Mouse (Mus musculus): ENCODE data around the gene Gga1. TPM values are rescaled to one million over a fixed set of nuclear protein-coding genes. Genes with fewer than 3 reads are reported as not detected.

Gene Gga1
- 154 and 180 TPM in 2 replicates for polyA plus RNA-seq (2012)

DNA sequence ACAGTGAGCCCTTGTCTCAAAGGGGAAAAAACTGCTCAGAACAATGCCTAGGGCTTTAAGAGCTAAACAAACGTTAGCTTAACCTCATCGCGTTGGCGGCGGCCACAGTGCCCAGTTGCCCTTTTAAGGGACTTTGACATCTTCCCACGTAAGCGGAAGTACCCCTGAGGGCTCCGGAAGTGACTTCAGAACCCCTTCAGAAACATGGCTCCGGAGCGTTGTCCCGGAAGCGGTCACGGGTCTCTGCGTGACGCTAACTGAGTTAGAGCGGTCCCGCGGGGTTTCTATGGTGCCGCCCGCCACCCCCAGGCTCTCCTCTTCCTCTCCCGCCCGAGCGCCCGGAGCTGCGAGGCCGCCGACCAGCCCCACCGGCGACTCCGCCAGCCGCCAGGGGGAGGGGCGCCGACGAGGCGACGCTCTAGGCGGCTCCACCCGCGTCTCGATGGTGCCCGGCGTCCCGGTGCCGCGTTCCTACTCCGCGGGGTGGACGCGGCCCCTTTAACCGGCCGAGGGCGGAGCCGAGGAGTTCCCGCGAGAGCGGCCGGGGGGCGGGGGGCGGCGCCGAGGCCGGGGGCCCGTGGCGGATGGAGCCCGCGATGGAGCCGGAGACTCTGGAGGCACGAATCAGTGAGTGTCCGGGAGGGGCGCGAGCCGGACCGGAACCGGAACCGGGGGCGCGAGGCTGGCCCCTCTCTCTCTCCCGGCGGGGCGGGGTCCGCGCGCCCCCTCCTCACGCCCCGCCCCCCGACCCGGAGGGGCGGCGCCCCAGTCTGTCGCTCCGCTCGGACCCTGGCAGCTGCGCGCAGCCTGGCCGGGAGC is at the start of gene Gga1:
Gga1 (plus strand) TSS at position 200 of the 819 bp plus-strand sequence.
- TF ChIP-seq GATA1 (IDR thresholded peaks at IDR 0.05; ENCODE audit: low read length): no peak

DNA sequence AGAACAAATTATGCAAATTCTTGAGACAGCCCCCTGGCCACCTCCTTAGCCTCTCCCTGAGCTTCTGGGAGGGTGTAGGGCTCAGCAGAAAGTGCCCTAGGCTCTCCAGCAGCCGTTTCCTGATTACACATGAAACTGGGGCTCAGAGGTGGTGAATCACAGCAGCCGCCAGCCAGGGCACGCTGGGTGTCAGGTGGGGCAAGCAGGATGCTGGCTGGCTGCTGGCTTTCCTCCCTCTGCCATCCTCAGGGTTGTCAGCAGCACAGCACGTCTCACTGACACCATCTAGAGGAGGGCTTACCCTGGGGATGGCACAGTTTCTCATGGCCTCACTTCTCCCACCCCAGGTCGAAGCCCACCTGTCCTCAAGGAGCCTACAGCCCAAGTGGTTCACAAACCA is 48.7 kb upstream of the Gga1 start:
- no peak for TF ChIP-seq GATA1 (IDR thresholded peaks at IDR 0.05; ENCODE audit: low read length)

DNA sequence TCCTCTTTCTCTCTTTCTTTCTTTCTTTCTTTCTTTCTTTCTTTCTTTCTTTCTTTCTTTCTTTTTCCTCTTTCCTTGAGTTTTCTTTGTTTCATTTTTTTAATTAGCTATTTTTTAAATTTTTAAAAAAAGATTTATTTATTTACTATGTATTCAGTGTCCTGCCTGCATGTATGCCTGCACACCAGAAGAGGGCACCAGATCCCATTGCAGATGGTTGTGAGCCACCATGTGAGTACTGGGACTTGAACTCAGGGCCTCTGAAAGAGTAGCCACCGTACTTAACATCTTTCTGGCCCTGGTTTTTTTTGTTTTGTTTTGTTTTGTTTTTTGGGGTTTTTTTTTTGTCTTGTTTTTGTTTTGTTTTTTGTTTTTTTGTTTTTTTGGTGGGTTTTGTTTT is 47.4 kb upstream of the Gga1 start:
- no peak for TF ChIP-seq GATA1 (IDR thresholded peaks at IDR 0.05; ENCODE audit: low read length)

DNA sequence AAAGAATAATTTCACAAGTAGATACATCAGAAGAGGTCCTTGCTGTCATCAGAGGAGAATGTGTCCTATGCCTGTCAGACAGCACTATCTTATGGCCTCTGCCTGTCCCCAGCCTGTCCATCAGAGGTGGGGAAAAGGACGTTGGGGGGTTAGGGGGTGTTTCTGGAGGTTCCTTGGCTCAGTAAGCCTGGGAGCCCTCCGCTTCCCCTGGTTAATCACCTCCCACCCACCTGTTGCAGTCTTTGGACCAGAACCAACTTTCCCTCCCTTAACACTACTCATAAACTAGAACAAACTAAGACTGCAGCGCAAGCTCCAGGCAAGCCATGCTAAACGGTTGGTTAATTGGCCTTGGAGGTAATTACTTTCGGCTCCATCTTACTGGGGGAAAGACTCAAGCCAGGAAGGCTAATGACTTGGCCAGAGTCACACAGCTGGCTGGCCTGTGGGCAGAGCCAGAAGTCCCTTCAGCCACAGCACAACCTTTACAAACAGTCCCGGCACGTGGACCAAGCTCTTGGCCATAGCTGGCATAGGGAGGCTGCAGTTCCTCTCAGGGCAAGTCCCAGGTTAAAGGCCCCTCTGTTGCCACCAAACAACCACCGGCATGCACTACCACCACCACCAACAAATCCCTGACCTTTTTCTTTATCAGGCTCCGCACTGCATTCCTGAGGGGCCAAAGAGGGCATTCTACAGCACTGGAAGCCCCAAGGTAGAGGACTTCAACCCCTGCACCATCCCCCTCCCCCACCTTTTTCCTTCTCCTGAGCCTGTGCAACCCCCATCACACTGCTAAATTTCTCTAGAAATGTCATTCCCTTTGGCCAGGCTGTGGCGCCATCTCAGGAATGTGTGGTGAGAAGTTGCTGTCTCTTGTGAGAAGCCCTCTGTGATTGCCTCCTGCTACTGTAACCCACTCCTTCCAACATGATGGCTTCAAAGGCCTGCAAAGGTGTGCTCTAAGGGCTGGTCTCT is 46.0 kb upstream of the Gga1 start:
- no peak for TF ChIP-seq GATA1 (IDR thresholded peaks at IDR 0.05; ENCODE audit: low read length)

DNA sequence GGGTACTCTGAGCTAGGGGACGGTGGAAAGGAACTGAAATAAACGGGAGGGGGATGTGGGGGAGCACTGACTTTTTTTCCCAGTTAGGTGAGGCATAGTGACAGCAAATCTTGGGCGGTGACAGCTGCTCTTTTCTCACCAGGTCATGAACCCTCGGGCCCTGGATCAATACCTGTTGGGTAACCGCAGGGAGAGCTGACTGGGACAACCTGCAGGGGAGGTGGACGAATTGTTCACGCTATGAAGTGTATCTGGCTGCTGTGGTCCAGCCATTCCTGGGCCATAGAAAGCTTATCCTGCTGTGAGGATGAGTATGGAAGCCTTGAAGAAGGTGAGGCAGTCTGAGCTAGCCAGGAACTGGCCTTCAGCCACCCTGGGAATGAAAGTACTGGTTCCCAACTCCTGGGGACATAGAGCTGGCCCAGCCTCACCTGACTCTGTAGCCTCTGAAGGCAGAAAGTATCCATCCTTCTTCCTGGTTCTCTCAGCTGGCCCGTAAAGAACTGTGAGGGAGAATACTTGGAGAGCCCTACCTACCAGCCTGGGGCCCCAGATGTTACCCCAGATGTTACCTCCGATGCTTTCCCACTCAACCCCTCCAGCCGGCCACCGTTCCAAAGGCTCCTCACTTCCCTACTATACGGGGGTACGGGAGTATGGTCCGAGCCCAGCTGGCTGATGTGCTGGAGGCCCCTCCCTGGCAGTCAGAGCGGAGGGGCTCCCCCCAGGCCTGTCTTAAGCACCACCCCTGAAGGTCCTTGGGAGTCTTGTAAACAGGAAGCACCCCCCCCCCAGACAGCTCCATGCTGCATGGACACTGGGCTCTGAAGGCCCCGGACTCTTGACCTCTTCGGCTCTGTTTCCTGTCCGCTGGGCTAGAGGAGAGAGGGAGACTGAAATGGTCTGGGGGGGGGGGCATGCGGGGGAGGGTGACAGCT is 45.0 kb upstream of the Gga1 start:
- no peak for TF ChIP-seq GATA1 (IDR thresholded peaks at IDR 0.05; ENCODE audit: low read length)

DNA sequence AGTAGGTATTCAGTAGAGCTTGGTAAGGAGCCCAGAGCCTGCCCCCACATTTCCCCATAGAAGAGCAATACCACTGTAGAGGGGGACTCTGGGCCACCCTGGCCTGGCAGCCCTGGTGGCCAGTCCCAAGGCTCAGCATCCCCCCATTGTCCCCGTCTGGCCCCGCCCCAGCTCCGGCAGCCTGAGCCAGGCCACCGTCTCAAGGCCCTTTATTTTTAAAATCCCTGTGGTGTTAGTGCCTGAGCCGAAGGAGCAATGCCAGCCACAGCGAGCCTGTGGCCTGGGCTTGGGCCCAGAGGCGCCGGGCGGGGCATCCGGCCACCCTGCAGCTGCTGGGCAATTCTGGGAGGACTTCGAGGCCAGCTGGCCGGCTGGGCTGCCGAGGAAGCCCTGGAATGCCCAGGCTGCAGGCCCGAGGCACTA is 44.3 kb upstream of the Gga1 start:
- no peak for TF ChIP-seq GATA1 (IDR thresholded peaks at IDR 0.05; ENCODE audit: low read length)

DNA sequence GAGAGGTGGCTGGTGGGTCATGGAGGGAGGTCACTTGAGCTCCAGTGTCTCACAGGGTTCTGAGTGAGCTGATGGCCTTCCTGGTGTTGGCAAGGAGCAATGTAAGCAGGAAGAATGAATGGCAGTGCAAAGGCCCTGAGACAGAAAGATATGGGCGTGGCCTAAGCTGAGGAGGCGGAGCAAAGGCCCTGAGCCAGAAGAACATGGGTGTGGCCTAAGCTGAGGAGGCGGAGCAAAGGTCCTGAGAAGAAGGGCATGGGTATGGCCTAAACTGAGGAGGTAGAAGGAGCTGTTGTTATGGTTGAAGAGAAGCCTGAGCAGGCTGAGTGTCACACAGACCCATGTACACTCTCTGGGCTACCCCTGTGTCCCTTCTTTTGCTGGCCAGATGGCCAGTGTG is 43.4 kb upstream of the Gga1 start:
- TF ChIP-seq GATA1 (IDR thresholded peaks at IDR 0.05; ENCODE audit: low read length): no peak

DNA sequence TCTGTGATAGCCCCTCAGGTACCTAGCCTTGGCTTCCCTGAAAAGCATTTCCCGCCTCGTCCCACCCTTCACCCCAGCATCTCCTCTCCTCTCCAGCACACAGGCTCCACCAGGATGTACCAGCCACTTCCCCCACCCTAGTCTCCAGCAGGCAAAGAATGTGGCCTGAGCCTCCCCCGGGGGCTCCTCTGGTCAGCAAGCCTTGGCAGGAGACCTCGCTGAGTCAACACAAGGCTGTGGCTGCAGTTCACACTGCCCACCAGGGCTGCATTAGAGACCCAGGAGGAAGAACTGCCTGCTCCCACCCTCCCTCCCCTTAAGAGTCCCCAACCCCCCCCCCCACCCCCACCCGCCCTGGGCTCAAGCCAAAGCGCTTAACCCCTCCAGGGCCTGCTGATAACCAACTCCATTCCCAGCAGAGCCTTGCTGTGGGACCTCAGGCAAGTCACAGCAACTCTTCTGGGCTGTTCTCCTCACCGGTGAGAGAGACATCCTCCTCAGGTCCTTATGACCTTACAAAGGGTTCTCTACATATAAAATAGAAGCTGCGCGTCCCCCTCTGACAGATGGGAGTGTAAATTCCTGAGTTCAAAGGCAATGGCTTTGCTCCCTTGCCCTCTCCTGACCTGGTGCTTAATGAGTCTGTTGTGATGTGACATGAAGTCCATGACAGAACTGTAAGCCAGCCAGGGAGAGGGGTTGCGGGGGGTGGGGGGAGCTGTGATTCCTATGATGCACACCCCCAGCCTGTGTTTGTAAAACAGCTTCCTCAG is 42.6 kb upstream of the Gga1 start:
- no peak for TF ChIP-seq GATA1 (IDR thresholded peaks at IDR 0.05; ENCODE audit: low read length)

DNA sequence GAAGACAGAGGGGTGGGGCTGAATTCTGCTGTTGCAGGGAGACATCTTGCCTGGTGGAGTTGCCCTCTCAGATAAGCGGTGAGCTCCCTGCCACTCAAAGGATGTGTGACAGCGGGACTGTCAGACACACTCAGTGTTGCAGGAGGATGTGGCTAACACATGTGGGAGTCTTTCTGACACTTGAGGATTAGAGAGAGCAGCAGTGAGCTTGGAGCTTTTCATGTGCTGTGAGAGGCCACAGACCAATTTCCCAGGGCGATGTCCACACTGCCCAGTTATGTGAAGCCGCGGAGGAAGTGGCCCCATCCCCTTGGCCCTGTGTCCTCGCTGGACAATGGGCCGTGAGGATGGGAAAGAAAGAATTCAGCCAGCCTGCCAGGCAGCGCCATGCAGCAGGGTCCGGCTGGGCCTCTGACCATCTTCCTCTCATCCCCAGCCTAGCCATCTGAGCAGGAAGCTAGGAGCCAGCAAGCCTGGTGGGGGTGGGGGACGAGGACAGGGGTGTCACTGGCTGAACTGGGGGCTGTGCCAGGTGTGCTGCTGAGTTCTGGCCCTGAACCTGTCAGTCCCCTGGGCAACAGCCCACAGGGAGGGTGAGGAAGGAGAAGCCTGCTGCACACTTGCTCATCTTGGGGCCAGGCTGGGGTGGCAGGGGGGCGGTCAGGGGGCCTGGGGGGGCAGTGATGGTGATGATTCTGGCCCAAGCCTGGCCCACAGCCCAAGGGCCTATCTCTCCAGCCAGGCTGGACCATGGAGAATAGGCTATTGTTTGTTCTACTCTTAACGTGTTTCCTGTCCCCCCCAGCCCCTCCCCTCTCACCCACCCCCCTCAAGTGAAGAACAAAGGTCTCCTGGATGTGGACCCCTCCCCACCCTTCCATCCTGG is 41.5 kb upstream of the Gga1 start:
- no peak for TF ChIP-seq GATA1 (IDR thresholded peaks at IDR 0.05; ENCODE audit: low read length)

DNA sequence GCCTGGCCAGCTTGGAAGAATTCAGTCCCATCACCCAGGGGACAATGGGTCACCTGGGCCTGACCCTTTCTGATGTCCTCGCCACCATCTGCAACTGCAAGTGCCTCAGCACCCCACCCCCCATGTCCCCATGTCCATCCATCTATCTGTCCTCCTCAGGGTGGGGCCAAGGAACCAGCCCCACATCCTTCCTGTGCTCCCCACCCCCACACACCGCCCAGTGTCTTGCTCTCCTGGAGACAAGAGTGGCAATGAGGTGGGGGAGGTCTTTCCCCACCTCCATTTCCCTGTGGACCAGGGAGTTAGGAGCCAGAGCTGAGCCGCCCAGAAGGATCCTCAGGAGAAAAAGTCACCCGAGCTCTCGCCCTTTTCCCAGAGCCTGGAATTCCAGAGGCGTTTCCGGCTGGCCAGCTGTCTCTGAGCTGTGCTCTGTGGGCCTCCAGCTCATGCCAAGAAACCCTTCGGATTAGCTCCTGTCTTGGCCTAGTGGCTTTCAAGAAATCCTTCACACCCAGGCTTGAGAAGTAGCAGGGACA is 40.8 kb upstream of the Gga1 start:
- no peak for TF ChIP-seq GATA1 (IDR thresholded peaks at IDR 0.05; ENCODE audit: low read length)

DNA sequence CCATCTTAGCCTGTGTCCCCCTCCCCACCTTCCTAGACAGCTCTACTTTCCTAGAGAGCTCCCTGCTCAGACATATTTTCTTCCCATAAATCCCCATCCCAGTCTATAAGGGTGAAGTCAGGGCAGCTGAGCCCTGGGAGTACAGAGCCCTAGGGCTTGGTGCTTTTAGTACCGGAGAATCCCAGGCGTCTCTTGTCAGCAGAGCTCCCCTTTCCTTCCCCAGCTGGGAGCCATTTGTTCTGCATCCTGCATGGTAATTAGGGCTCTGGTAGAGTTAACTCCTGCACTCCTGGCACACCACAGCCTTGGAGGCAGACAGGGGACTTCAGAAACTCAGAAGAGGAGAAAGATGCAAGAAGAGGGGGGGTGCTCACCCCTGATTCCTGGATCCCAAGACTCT is 37.2 kb upstream of the Gga1 start:
- no peak for TF ChIP-seq GATA1 (IDR thresholded peaks at IDR 0.05; ENCODE audit: low read length)

DNA sequence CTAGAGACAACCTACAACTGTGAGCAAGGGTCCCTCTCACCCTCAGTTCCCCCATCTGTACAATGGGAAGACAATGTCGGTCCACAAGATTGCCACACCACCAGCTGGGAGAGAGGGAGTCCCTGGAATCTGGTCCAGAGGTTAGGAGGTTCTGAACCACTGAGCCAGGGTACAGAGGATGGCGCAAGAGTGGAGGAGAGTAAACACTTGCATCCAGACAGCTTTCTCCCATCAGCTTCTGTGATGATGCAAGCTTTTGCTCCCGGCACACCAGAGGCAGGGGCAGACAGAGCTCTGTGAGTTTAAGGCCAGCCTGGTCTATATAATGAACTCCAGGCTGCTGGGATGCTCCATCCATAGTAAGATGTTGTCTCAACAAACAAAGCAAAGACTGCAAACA is 36.7 kb upstream of the Gga1 start:
- TF ChIP-seq GATA1 (IDR thresholded peaks at IDR 0.05; ENCODE audit: low read length): no peak

DNA sequence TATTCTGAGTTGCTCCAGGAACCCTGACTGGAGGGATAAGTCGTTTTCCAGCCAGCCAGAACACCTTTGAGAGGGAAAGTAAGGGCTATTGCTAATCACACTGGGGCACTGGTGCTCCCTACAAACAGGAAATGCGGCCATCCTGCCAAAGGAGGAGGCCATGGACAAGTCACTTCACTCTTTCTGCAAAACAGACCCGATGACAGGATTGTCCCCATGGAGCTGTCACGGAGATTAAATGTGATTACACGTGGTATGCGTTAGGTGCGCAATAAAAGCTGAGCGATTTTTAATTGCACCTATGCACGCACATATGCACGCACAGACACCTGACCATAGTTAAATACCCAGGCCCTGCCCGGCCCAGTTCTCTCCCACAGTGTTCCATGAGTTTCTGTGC is 36.2 kb upstream of the Gga1 start:
- no peak for TF ChIP-seq GATA1 (IDR thresholded peaks at IDR 0.05; ENCODE audit: low read length)

Data from G1E-ER4 (cell line).